Mouse (Mus musculus): ENCODE data around the gene Slc16a10.

Slc16a10 gene

GRCm38 (mm10) chr10:40141864-40142523 lies at the start of gene Slc16a10:
Slc16a10 (minus strand) TSS chr10:40142258.
- peak; percentile 82 for DNase-seq (ENCODE audit: low spot score)

- DNase-seq (ENCODE audit: low spot score) = no peak
Measured at GRCm38 (mm10) chr10:40191338-40191979, 49.4 kb upstream of the Slc16a10 start.

GRCm38 (mm10) chr10:40190871-40191270 lies 48.8 kb upstream of the Slc16a10 start:
- DNase-seq (ENCODE audit: low spot score) = no peak

- no peak for DNase-seq (ENCODE audit: low spot score)
Measured at GRCm38 (mm10) chr10:40189689-40190088, 47.6 kb upstream of the Slc16a10 start.

- no peak for DNase-seq (ENCODE audit: low spot score)
Measured at GRCm38 (mm10) chr10:40188831-40189230, 46.8 kb upstream of the Slc16a10 start.

- no peak for DNase-seq (ENCODE audit: low spot score)
Measured at GRCm38 (mm10) chr10:40185956-40186355, 43.9 kb upstream of the Slc16a10 start.

- no peak for DNase-seq (ENCODE audit: low spot score)
Measured at GRCm38 (mm10) chr10:40180011-40180410, 38.0 kb upstream of the Slc16a10 start.

- DNase-seq (ENCODE audit: low spot score) = no peak
Measured at GRCm38 (mm10) chr10:40179142-40179541, 37.1 kb upstream of the Slc16a10 start.

- peak; percentile 13 for DNase-seq (ENCODE audit: low spot score)
Measured at GRCm38 (mm10) chr10:40177323-40177962, 35.4 kb upstream of the Slc16a10 start.

- DNase-seq (ENCODE audit: low spot score) = no peak
Measured at GRCm38 (mm10) chr10:40172136-40172535, 30.1 kb upstream of the Slc16a10 start.

GRCm38 (mm10) chr10:40171211-40171610 lies 29.2 kb upstream of the Slc16a10 start:
- DNase-seq (ENCODE audit: low spot score) = no peak

- DNase-seq (ENCODE audit: low spot score) = no peak
Measured at GRCm38 (mm10) chr10:40170141-40170558, 28.1 kb upstream of the Slc16a10 start.

- DNase-seq (ENCODE audit: low spot score) = no peak
Measured at GRCm38 (mm10) chr10:40169566-40169965, 27.5 kb upstream of the Slc16a10 start.

GRCm38 (mm10) chr10:40169088-40169487 lies 27.0 kb upstream of the Slc16a10 start:
- no peak for DNase-seq (ENCODE audit: low spot score)

GRCm38 (mm10) chr10:40164421-40165386 lies 22.6 kb upstream of the Slc16a10 start:
- no peak for DNase-seq (ENCODE audit: low spot score)

GRCm38 (mm10) chr10:40163914-40164313 lies 21.9 kb upstream of the Slc16a10 start:
- no peak for DNase-seq (ENCODE audit: low spot score)

GRCm38 (mm10) chr10:40163338-40163737 lies 21.3 kb upstream of the Slc16a10 start:
- DNase-seq (ENCODE audit: low spot score) = no peak

GRCm38 (mm10) chr10:40161701-40162255 lies 19.7 kb upstream of the Slc16a10 start:
- no peak for DNase-seq (ENCODE audit: low spot score)

- no peak for DNase-seq (ENCODE audit: low spot score)
Measured at GRCm38 (mm10) chr10:40161236-40161635, 19.2 kb upstream of the Slc16a10 start.

- no peak for DNase-seq (ENCODE audit: low spot score)
Measured at GRCm38 (mm10) chr10:40152550-40152857, 10.4 kb upstream of the Slc16a10 start.

GRCm38 (mm10) chr10:40151852-40152549 lies 9.9 kb upstream of the Slc16a10 start:
- DNase-seq (ENCODE audit: low spot score) = no peak

Measured in ovary, postnatal 10 days (tissue).